Mouse (Mus musculus) hindbrain, embryonic 14.5 days (tissue): ENCODE results near the gene Scrn2. TPM values are rescaled to one million over a fixed set of nuclear protein-coding genes. Genes with fewer than 3 reads are reported as not detected.

Experiments used
- ATAC-seq: fragments of 200-750 bp; cut with Nextera tagmentation; 2 replicates; pipeline ENCODE4 v1.8.0; 2017; ENCODE audit warnings: moderate number of reproducible peaks, mild to moderate bottlenecking, moderate TSS enrichment, moderate library complexity; ENCODE audit not compliant: low FRiP score
- DNase-seq: peaks from one replicate; pipeline ENCODE4 v3.0.0-alpha.2; 2015; ENCODE audit warnings: low spot score
- H3K27ac ChIP-seq: fragments of 300-500 bp; sonication (generic); 2 replicates; pipeline ENCODE4 v1.5.1; 2014; ENCODE audit warnings: mild to moderate bottlenecking, moderate library complexity
- H3K27me3 ChIP-seq: fragments of 300-500 bp; sonication (generic); 2 replicates; pipeline ENCODE4 v1.6.1; 2014; ENCODE audit warnings: mild to moderate bottlenecking, low read length, mixed read lengths; ENCODE audit not compliant: control insufficient read depth, insufficient read depth
- H3K36me3 ChIP-seq: fragments of 300-500 bp; sonication (generic); replicated peaks from 2 replicates; pipeline ENCODE4 v1.6.1; 2014; ENCODE audit not compliant: control insufficient read depth, insufficient read depth
- H3K4me1 ChIP-seq: fragments of 300-500 bp; sonication (generic); replicated peaks from 2 replicates; pipeline ENCODE4 v1.6.1; 2014; ENCODE audit warnings: antibody characterized with exemption, low read length, mixed read lengths; ENCODE audit not compliant: control insufficient read depth, insufficient read depth
- H3K4me2 ChIP-seq: fragments of 300-500 bp; sonication (generic); replicated peaks from 2 replicates; pipeline ENCODE4 v1.6.1; 2014; ENCODE audit warnings: mild to moderate bottlenecking, moderate library complexity
- H3K4me3 ChIP-seq: fragments of 300-500 bp; sonication (generic); replicated peaks from 2 replicates; pipeline ENCODE4 v1.5.1; 2014; ENCODE audit warnings: mild to moderate bottlenecking, low read length
- H3K9ac ChIP-seq: fragments of 300-500 bp; sonication (generic); 2 replicates; pipeline ENCODE4 v1.6.1; 2014
- H3K9me3 ChIP-seq: fragments of 300-500 bp; sonication (generic); 2 replicates; pipeline ENCODE4 v1.6.1; 2016; ENCODE audit warnings: low read length; ENCODE audit not compliant: control insufficient read depth
- WGBS: fragments of 180-500 bp; shearing (Covaris S2); extraction: QIAGEN DNeasy Blood & Tissue Kit; methylation state at CpG from one replicate; pipeline ENCODE4 v1.1.7; 2014; 5-methylcytosine and 5-hydroxymethylcytosine counted together
- polyA plus RNA-seq: library from polyadenylated mRNA; unstranded; fragments of >200 nt; fragmentation: Nextera tagmentation; extraction: Ambion mirVana; gene quantifications from 2 replicates; pipeline ENCODE4 v1.2.1, GENCODE M21; 2014

Gene Scrn2
- polyA plus RNA-seq, 1 experiment from 2014 or later: 11.5 TPM

- H3K9ac ChIP-seq: no peak overlapping the region
Measured at GRCm38 (mm10) chr11:96992722-96993311, 36.9 kb upstream of the Scrn2 start.

GRCm38 (mm10) chr11:96995031-96995430 is 34.7 kb upstream of the Scrn2 start:
- H3K36me3 ChIP-seq: no peaks in the 10 kb centered on the region
- H3K4me2 ChIP-seq: no peak overlapping the region
- H3K27me3 ChIP-seq: no peaks in the 10 kb centered on the region
- no peak overlapping the region for H3K4me3 ChIP-seq
- ATAC-seq (no peak), DNase-seq (no peak)
- no peak overlapping the region for H3K9ac ChIP-seq
- 20% methylated on average over 5 of the region's 5 CpGs for WGBS
- peaks cover 14% of the 10 kb centered on the region for H3K4me1 ChIP-seq
- H3K27ac ChIP-seq: no peak overlapping the region
- H3K9me3 ChIP-seq: no peaks in the 10 kb centered on the region

More at GRCm38 (mm10) chr11:96992722-96993311, 36.9 kb upstream of the Scrn2 start:
- Histone ChIP-seq H3K36me3 (no peaks in the 10 kb centered on the region), H3K9me3 (no peaks in the 10 kb centered on the region), H3K27ac (no peak overlapping the region), H3K4me2 (no peak overlapping the region), H3K4me3 (no peak overlapping the region), H3K27me3 (peaks cover 3% of the 10 kb centered on the region; the same call in 1 of the 2 replicates), H3K4me1 (peaks cover 14% of the 10 kb centered on the region)
- 53% methylated on average over 8 of the region's 8 CpGs for WGBS
- DNase-seq (no peak), ATAC-seq (no peak)

- no peak overlapping the region for H3K27ac ChIP-seq
- no peaks in the 10 kb centered on the region for H3K27me3 ChIP-seq
- no peak overlapping the region for H3K9ac ChIP-seq
- H3K36me3 ChIP-seq: no peaks in the 10 kb centered on the region
- ATAC-seq (no peak), DNase-seq (no peak)
- H3K9me3 ChIP-seq: no peaks in the 10 kb centered on the region
- H3K4me1 ChIP-seq: peaks cover 14% of the 10 kb centered on the region
- 80% methylated on average over 15 of the region's 15 CpGs for WGBS
- no peak overlapping the region for H3K4me2 ChIP-seq
- H3K4me3 ChIP-seq: no peak overlapping the region
Measured at GRCm38 (mm10) chr11:96995836-96996772, 33.6 kb upstream of the Scrn2 start.

GRCm38 (mm10) chr11:96996773-96997379 is 32.9 kb upstream of the Scrn2 start:
- H3K4me2 ChIP-seq: peak overlapping the region; percentile 62
- ATAC-seq: 0 out of 2 replicates have a peak, but pooled peaks have one; percentile 27
- peak overlapping the region; percentile 28 for H3K4me3 ChIP-seq
- no peaks in the 10 kb centered on the region for H3K9me3 ChIP-seq
- no peaks in the 10 kb centered on the region for H3K36me3 ChIP-seq
- no peaks in the 10 kb centered on the region for H3K27me3 ChIP-seq
- H3K27ac ChIP-seq: no peak overlapping the region
- H3K4me1 ChIP-seq: peaks cover 14% of the 10 kb centered on the region
- WGBS: 5% methylated on average over 17 of the region's 17 CpGs
- H3K9ac ChIP-seq: peak overlapping the region; percentile 60
- DNase-seq: no peak

GRCm38 (mm10) chr11:96997380-96997956 is 32.3 kb upstream of the Scrn2 start:
- Histone ChIP-seq H3K36me3 (no peaks in the 10 kb centered on the region), H3K9me3 (no peaks in the 10 kb centered on the region), H3K4me1 (peaks cover 14% of the 10 kb centered on the region), H3K4me3 (peak overlapping the region; percentile 28), H3K9ac (peak overlapping the region; percentile 60), H3K4me2 (peak overlapping the region; percentile 62), H3K27ac (no peak overlapping the region), H3K27me3 (no peaks in the 10 kb centered on the region)
- WGBS: 3% methylated on average over 30 of the region's 30 CpGs
- DNase-seq (no peak), ATAC-seq (peak; percentile 27; the same call in 1 of the 2 replicates)

GRCm38 (mm10) chr11:97003170-97003569 is 26.6 kb upstream of the Scrn2 start:
- no peak overlapping the region for H3K4me3 ChIP-seq
- no peak for ATAC-seq
- H3K4me2 ChIP-seq: no peak overlapping the region
- H3K9ac ChIP-seq: no peak overlapping the region
- H3K27ac ChIP-seq: no peak overlapping the region
- 24% methylated on average over 5 of the region's 5 CpGs for WGBS
- H3K27me3 ChIP-seq: 0 out of 2 replicates have a peak, but pooled peaks cover 5% of the 10 kb centered on the region
- H3K36me3 ChIP-seq: no peaks in the 10 kb centered on the region
- no peak for DNase-seq
- H3K4me1 ChIP-seq: no peaks in the 10 kb centered on the region
- H3K9me3 ChIP-seq: no peaks in the 10 kb centered on the region

- DNase-seq (no peak), ATAC-seq (no peak)
- WGBS: 78% methylated on average over 9 of the region's 9 CpGs
- H3K4me1 ChIP-seq: no peaks in the 10 kb centered on the region
- H3K9ac ChIP-seq: no peak overlapping the region
- 0 out of 2 replicates have a peak, but pooled peaks cover 5% of the 10 kb centered on the region for H3K27me3 ChIP-seq
- H3K27ac ChIP-seq: no peak overlapping the region
- no peaks in the 10 kb centered on the region for H3K36me3 ChIP-seq
- no peak overlapping the region for H3K4me3 ChIP-seq
- H3K4me2 ChIP-seq: no peak overlapping the region
- H3K9me3 ChIP-seq: no peaks in the 10 kb centered on the region
Measured at GRCm38 (mm10) chr11:97007093-97007794, 22.5 kb upstream of the Scrn2 start.

- Histone ChIP-seq H3K36me3 (no peaks in the 10 kb centered on the region), H3K9me3 (no peaks in the 10 kb centered on the region), H3K4me2 (no peak overlapping the region), H3K4me1 (no peaks in the 10 kb centered on the region), H3K4me3 (no peak overlapping the region), H3K27ac (no peak overlapping the region), H3K9ac (no peak overlapping the region), H3K27me3 (peaks cover 7% of the 10 kb centered on the region; the same call in 1 of the 2 replicates)
- ATAC-seq (no peak), DNase-seq (no peak)
- 54% methylated on average over 8 of the region's 8 CpGs for WGBS
Measured at GRCm38 (mm10) chr11:97009198-97009790, 20.4 kb upstream of the Scrn2 start.
